Mouse (Mus musculus): ENCODE measurements around the gene Gm17428.

DNA sequence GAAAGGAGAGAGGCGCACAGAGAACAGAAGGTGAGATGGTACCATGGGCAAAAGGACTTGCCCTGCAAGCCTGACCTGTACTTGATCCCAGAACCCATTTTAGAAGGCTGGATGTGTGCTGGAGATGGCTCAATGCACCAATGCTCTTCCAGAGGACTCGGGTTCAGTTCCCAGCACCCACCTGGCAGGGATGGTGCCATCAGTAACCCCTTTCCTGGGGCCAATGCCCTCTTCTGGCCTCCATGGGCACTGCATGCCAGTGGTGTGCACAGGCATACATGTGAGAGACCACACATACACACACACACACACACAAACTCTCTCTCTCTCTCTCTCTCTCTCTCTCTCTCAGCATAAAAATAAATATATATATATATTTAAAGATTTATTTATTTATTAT lies 24.7 kb downstream of the Gm17428 start:
- TF ChIP-seq CTCF (IDR thresholded peaks at IDR 0.05; ENCODE audit: low read depth) = 0 out of 2 replicates have a peak, but pooled peaks have one; percentile 19
- no peak for TF ChIP-seq EP300 (optimal IDR thresholded peaks at IDR 0.05)
